Mouse (Mus musculus): ENCODE measurements around the gene Gm28171.
"Not testable (repeated sequence)": the region's sequence is repeated elsewhere in the genome, so short reads cannot be mapped to it uniquely, and the experiment has no call there.

- not testable (repeated sequence) for TF ChIP-seq CTCF (conservative IDR thresholded peaks at IDR 0.05; ENCODE audit: low read length); POU5F1 (IDR thresholded peaks at IDR 0.05; ENCODE audit: borderline replicate concordance, low read length); NANOG (IDR thresholded peaks at IDR 0.05; ENCODE audit: borderline replicate concordance, low read length)
Measured at GRCm38 (mm10) chrY:5793095-5793494, at the start of gene Gm28171.

Data from E14TG2a.4 (cell line).